Mouse (Mus musculus) layer of hippocampus, adult 6 months (tissue): Measurements from ENCODE around the gene Lce3e. TPM values are rescaled to one million over a fixed set of nuclear protein-coding genes. Genes with fewer than 3 reads are reported as not detected.

Source experiments
- long read RNA-seq, 2 experiments: library from polyadenylated mRNA; unstranded; transcript quantifications; one replicate each; pipeline ENCODE4 v2.0.0; 2019 to 2020
- polyA plus RNA-seq: library from polyadenylated mRNA; unstranded; fragments of <200 nt; fragmentation: Nextera tagmentation; gene quantifications from 2 replicates; pipeline ENCODE4 v1.2.3, GENCODE M21; 2021

Lce3e gene
- not detected in 2 replicates for polyA plus RNA-seq
- long read RNA-seq, experiment 1 = 0 reads
- long read RNA-seq, experiment 2 = 0 reads

GRCm38 (mm10) chr3:92966761-92967160, at the start of gene Lce3e:
Gene Lce3e (plus strand): TSS chr3:92967061.

GRCm38 (mm10) chr3:92926130-92926529, 40.7 kb upstream of the Lce3e start, which contains the start of gene Lce3a:
Gene Lce3a (minus strand): TSS chr3:92926230.

GRCm38 (mm10) chr3:92932679-92933078, 34.2 kb upstream of the Lce3e start, which contains the start of gene Lce3b:
Gene Lce3b (plus strand): TSS chr3:92932979.

GRCm38 (mm10) chr3:92944186-92944585, 22.7 kb upstream of the Lce3e start, which contains the start of gene Lce3c:
Gene Lce3c (plus strand): TSS chr3:92944486.

GRCm38 (mm10) chr3:92957090-92957489, 9.8 kb upstream of the Lce3e start, which contains the start of gene Lce3d:
Gene Lce3d (plus strand): TSS chr3:92957390.

GRCm38 (mm10) chr3:92991926-92992325, 25.1 kb downstream of the Lce3e start, which contains the start of gene Lce3f:
Gene Lce3f (plus strand): TSS chr3:92992226.

GRCm38 (mm10) chr3:93015460-93016104, 48.7 kb downstream of the Lce3e start, which contains the start of gene Crct1:
Gene Crct1 (minus strand): TSS chr3:93015687.

Other genes starting within 250 kb of the Lce3e start
- gene Lce1f, start 246.7 kb upstream of the Lce3e start, polyA plus RNA-seq = not detected in 2 replicates
- gene Gm38119, start 228.0 kb upstream of the Lce3e start, polyA plus RNA-seq = not detected in 2 replicates
- gene Lce1g, start 214.7 kb upstream of the Lce3e start, polyA plus RNA-seq = not detected in 2 replicates
- not detected in 2 replicates for gene Lce1h, start 202.0 kb upstream of the Lce3e start, polyA plus RNA-seq
- gene Lce1i, start 188.2 kb upstream of the Lce3e start, polyA plus RNA-seq = not detected in 2 replicates
- not detected in 2 replicates for gene Lce1j, start 176.5 kb upstream of the Lce3e start, polyA plus RNA-seq
- not detected in 2 replicates for gene Lce1k, start 159.2 kb upstream of the Lce3e start, polyA plus RNA-seq
- gene Kprp, start 139.8 kb upstream of the Lce3e start, polyA plus RNA-seq = not detected in 2 replicates
- not detected in 2 replicates for gene Lce1l, start 115.8 kb upstream of the Lce3e start, polyA plus RNA-seq
- gene 2310050C09Rik, start 96.8 kb upstream of the Lce3e start, polyA plus RNA-seq = not detected in 2 replicates
- not detected in 2 replicates for gene Lce3a, start 40.8 kb upstream of the Lce3e start, polyA plus RNA-seq
- not detected in 2 replicates for gene Lce3b, start 34.1 kb upstream of the Lce3e start, polyA plus RNA-seq
- gene Lce3c, start 22.6 kb upstream of the Lce3e start, polyA plus RNA-seq = not detected in 2 replicates
- not detected in 2 replicates for gene Lce3d, start 9.7 kb upstream of the Lce3e start, polyA plus RNA-seq
- gene Lce3f, start 25.2 kb downstream of the Lce3e start, polyA plus RNA-seq = not detected in 2 replicates
- not detected in 2 replicates for gene Crct1, start 48.6 kb downstream of the Lce3e start, polyA plus RNA-seq
- not detected in 2 replicates for gene Lce1m, start 52.0 kb downstream of the Lce3e start, polyA plus RNA-seq
- gene Gm4858, start 101.8 kb downstream of the Lce3e start, polyA plus RNA-seq = not detected in 2 replicates
- gene Crnn, start 177.7 kb downstream of the Lce3e start, polyA plus RNA-seq = not detected in 2 replicates
- not detected in 2 replicates for gene Flg2, start 230.2 kb downstream of the Lce3e start, polyA plus RNA-seq